Mouse (Mus musculus): ENCODE results near the gene Celsr2.

- TF ChIP-seq CTCF (IDR thresholded peaks at IDR 0.05; ENCODE audit: low read depth), result no peak
- no peak for TF ChIP-seq EP300 (IDR thresholded peaks at IDR 0.05; ENCODE audit: low read depth)
Observed at GRCm38 (mm10) chr3:108405536-108406305, 9.6 kb downstream of the Celsr2 start.

Measured in liver, postnatal 0 days (tissue).